Mouse (Mus musculus) frontal cortex, postnatal 36 days (tissue): ENCODE results near the gene Olfr1030.
"Not testable (repeated sequence)": the region's sequence is repeated elsewhere in the genome, so short reads cannot be mapped to it uniquely, and the experiment has no call there.

Source experiments
- DNase-seq, 2 experiments: peaks; one replicate each; pipeline ENCODE4 v3.0.0; 2022; ENCODE audit warnings: low spot score in 2 of 2

Gene Olfr1030

DNA sequence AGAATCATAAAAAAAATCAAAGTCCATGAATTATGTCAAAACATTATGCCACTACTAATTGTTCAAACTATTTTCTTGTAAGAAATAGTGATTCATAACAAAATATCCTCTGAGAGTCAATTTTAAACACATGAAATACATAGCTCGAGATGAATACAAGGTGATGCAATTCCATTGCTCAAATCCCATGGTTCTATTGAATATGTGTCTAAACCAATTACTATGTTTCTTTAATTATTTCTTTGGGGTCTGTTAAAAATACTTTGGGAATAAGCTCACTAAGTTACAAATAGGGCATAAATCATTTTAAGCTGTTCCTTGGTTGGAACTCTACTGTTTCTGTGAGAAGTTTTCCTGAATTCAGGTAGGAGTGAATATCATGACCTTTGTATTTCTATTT, at the start of gene Olfr1030:
Gene Olfr1030 (plus strand): TSS at position 301 of the 400 bp plus-strand sequence.
- DNase-seq: no peak

DNA sequence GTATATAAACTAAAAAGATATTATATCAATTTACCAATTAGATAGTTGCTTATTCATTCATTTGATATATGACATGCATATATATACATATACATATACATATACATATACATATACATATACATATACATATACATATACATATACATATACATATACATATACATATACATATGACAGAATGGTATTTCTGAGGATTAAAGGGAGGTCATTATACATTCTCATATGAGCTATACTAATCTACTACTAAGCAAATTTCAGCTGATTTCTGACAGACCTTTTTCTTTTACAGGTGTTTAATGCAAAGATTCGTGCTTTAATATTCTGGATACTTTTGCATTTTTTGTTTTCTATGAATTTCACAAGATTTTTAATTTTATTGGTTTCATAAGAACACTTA, 28.9 kb upstream of the Olfr1030 start, which contains the start of gene Olfr1028:
Gene Olfr1028 (plus strand): TSS at position 301 of the 400 bp plus-strand sequence.
- DNase-seq: no peak

- DNase-seq: no peak
These were observed 5.5 kb upstream of the Olfr1030 start, which contains the start of gene Olfr1029 for GRCm38 (mm10) chr2:85973595-85973994. Gene Olfr1029, plus strand, starts transcription at chr2:85973895.

GRCm38 (mm10) chr2:85990004-85990403, 10.9 kb downstream of the Olfr1030 start, which contains the start of gene Olfr1031:
Gene Olfr1031, plus strand, starts transcription at chr2:85990304.
- no peak for DNase-seq

GRCm38 (mm10) chr2:86005240-86005639, 26.2 kb downstream of the Olfr1030 start, which contains the start of gene Olfr1032:
Gene Olfr1032, plus strand, starts transcription at chr2:86005540.
- no peak for DNase-seq

DNA sequence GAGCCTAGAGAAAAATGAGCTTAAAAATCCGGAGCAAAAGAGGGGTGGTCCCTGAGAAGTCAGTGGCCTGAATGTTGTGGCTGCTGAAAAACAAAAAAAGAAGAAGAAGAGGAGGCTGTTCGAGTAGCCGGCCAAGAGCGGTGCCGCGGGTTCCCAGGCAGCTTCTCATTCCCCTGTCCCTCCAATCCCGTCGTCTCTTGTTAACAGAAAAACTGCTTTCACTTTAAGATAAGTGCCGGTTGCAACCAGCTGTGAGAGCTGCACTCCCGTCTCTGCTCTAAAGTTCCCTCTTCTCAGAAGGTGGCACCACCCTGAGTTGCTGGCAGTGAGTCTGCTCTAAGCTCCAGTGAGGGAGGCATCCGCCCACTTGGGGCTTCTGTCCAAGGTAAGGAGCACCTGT, 41.3 kb downstream of the Olfr1030 start, which contains the start of gene Olfr1033:
Gene Olfr1033 (plus strand): TSS at position 228 of the 400 bp plus-strand sequence.
- peak in 1 of 2 experiments; percentile 1 for DNase-seq

DNA sequence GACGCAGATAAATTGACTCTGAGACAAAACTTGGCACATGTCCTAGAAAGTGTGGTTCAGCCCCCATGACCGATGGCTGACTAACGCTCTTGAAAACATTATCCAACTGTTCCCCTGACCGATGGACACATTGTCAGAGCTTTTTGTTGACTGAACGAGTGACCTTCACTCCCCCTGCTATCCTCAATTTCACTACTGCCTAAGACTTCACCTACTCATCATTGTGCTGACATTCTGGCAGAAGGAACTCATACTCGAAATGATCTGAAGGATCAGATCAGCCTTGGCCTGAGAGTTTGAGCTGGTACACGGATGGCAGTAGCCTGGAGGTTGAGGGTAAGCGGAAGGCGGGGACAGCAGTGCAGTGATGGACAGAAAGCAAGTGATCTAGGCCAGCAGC, 42.4 kb downstream of the Olfr1030 start:
- DNase-seq: not testable (repeated sequence)
